Mouse (Mus musculus) heart, postnatal 0 days (tissue): ENCODE measurements around the gene Micu1.

Experiments used
- CTCF ChIP-seq: IDR thresholded peaks from 2 replicates; pipeline ENCODE4 v1.5.1; 2016; ENCODE audit warnings: antibody characterized with exemption, control low read depth, low read depth
- EP300 ChIP-seq: IDR thresholded peaks from 2 replicates; pipeline ENCODE4 v1.6.1; 2016; ENCODE audit warnings: antibody characterized with exemption, low read depth

DNA sequence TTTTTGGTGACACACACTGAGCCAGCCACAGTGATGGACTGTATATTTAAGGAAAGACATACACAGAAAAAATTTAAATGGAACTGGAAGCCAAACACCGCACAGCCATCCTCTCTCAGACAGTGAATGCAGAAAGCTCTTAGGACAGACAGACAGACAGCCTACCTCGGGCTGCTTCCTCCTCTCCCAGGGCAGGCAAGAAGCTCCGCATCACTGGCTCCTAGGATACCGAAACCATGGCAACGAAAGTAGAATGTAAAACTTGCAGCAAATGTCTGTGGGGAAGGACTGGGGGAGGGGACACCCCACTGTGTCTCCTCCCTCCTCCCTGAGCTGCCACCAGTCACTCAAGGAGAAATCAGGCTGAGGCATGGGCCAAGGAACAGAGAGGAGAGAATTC lies 195.2 kb downstream of the Micu1 start:
- no peak for TF ChIP-seq CTCF
- no peak for TF ChIP-seq EP300
